In the genomic region with DNA sequence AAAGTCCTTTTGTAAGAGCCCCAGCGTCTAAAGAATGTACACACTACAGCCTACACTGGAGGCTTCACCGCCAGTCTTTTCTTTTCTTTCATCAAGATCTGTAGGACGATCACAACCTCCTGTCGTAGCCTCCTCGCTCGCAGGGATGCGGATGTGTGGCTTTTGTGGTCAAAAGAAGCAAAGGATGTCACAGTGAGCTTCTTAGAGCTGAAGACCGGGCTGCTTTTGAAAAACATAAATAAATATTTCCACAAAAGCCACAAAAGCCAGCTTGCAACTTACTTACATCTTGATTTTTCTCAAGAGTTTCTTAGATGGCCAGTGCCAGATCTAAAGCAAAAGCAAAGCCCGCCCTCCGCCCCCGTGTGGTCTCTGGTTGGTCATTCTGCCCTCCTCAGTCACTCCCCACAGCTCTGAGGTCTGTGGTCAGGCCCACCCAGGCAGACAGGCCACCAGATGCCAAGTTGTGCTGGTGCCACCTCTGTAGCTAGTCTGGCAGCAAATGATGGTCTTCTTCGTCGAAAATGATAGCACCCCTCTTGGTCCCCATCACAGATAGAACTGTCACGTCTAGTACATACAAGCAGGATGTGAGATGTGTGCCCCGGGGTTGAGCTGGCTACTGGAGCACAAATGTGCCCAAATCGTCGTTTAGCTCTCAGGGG, we compare ENCODE assay signal across 19 mouse cellular contexts. TPM values are rescaled to one million over a fixed set of nuclear protein-coding genes. Genes with fewer than 3 reads are reported as not detected.
A peak's percentile ranks its signal among the peaks of the same experiment; 100 is the strongest.
DNase-seq lines count a peak whose midpoint lies in the region; ATAC-seq lines count a peak whose summit lies in the region.
"Had no signal": no experiment of that assay in that cellular context is flagged by ENCODE, and none has a peak within 500 bp of the region (broad histone marks: within the 10 kb centered on the region; RNA-seq: fewer than 3 reads in every experiment).

No protein-coding gene starts in this region.

- no peak overlapping the region for H3K4me3 ChIP-seq in embryonic facial prominence, embryonic 14.5 days (ENCODE audit: low read depth, low read length)
- no peak overlapping the region for H3K4me3 ChIP-seq in embryonic facial prominence, embryonic 10.5 days
- no peak overlapping the region for H3K4me3 ChIP-seq in embryonic facial prominence, embryonic 15.5 days (replicated peaks)
- H3K4me3 ChIP-seq: intestine, embryonic 15.5 days; limb, embryonic 15.5 days; neural tube, embryonic 12.5 days had no signal

- no peak overlapping the region for H3K27ac ChIP-seq in embryonic facial prominence, embryonic 14.5 days (replicated peaks; ENCODE audit: low read depth, low read length)
- no peak overlapping the region for H3K27ac ChIP-seq in embryonic facial prominence, embryonic 10.5 days (replicated peaks)
- no peak overlapping the region for H3K27ac ChIP-seq in embryonic facial prominence, embryonic 15.5 days (replicated peaks)
- H3K27ac ChIP-seq: intestine, embryonic 15.5 days; limb, embryonic 15.5 days; neural tube, embryonic 12.5 days had no signal

- no peaks in the 10 kb centered on the region for H3K36me3 ChIP-seq in embryonic facial prominence, embryonic 14.5 days (ENCODE audit: control insufficient read depth, insufficient read depth, low read length)
- no peaks in the 10 kb centered on the region for H3K36me3 ChIP-seq in embryonic facial prominence, embryonic 10.5 days (replicated peaks)
- H3K36me3 ChIP-seq in embryonic facial prominence, embryonic 15.5 days: no peaks in the 10 kb centered on the region
- H3K36me3 ChIP-seq: intestine, embryonic 15.5 days; limb, embryonic 15.5 days; neural tube, embryonic 12.5 days had no signal

- no peak for ATAC-seq in embryonic facial prominence, embryonic 14.5 days (ENCODE audit: low read depth)
- peak; percentile 54; the same call in 1 of the 2 replicates for ATAC-seq in embryonic facial prominence, embryonic 15.5 days (ENCODE audit: insufficient number of reproducible peaks, low FRiP score, low TSS enrichment, low read depth)
- no peak for ATAC-seq in erythroid progenitor cell, adult 5-6 weeks (replicated peaks; ENCODE audit: low FRiP score, poor library complexity, severe bottlenecking)
- ATAC-seq: intestine, embryonic 15.5 days; liver, postnatal 0 days had no signal

- WGBS in embryonic facial prominence, embryonic 14.5 days: 77% methylated on average over 17 of the region's 17 CpGs
- WGBS in embryonic facial prominence, embryonic 10.5 days: 87% methylated on average over 17 of the region's 17 CpGs
- WGBS in embryonic facial prominence, embryonic 15.5 days: 71% methylated on average over 17 of the region's 17 CpGs

- H3K9me3 ChIP-seq in embryonic facial prominence, embryonic 14.5 days (ENCODE audit: control insufficient read depth, low read length): no peaks in the 10 kb centered on the region
- no peaks in the 10 kb centered on the region for H3K9me3 ChIP-seq in embryonic facial prominence, embryonic 10.5 days
- H3K9me3 ChIP-seq in embryonic facial prominence, embryonic 15.5 days (replicated peaks): no peaks in the 10 kb centered on the region
- H3K9me3 ChIP-seq: intestine, embryonic 15.5 days; limb, embryonic 15.5 days; neural tube, embryonic 12.5 days had no signal

- no peaks in the 10 kb centered on the region for H3K4me1 ChIP-seq in embryonic facial prominence, embryonic 14.5 days (ENCODE audit: control insufficient read depth, insufficient read depth, low read length)
- H3K4me1 ChIP-seq in embryonic facial prominence, embryonic 10.5 days: no peaks in the 10 kb centered on the region
- H3K4me1 ChIP-seq in embryonic facial prominence, embryonic 15.5 days: no peaks in the 10 kb centered on the region
- H3K4me1 ChIP-seq: intestine, embryonic 15.5 days; limb, embryonic 15.5 days; neural tube, embryonic 12.5 days had no signal

- no peaks in the 10 kb centered on the region for H3K27me3 ChIP-seq in embryonic facial prominence, embryonic 14.5 days (replicated peaks; ENCODE audit: control insufficient read depth, insufficient read depth, low read length)
- no peaks in the 10 kb centered on the region for H3K27me3 ChIP-seq in embryonic facial prominence, embryonic 10.5 days (replicated peaks; ENCODE audit: low read depth, poor library complexity, severe bottlenecking)
- H3K27me3 ChIP-seq in embryonic facial prominence, embryonic 15.5 days: no peaks in the 10 kb centered on the region
- H3K27me3 ChIP-seq: intestine, embryonic 15.5 days; limb, embryonic 15.5 days; neural tube, embryonic 12.5 days had no signal

- no peak overlapping the region for H3K9ac ChIP-seq in embryonic facial prominence, embryonic 14.5 days (ENCODE audit: low read depth, low read length)
- H3K9ac ChIP-seq in embryonic facial prominence, embryonic 15.5 days: no peak overlapping the region
- H3K9ac ChIP-seq: intestine, embryonic 15.5 days; limb, embryonic 15.5 days; liver, postnatal 0 days; neural tube, embryonic 12.5 days had no signal

- DNase-seq in embryonic facial prominence, embryonic 14.5 days (ENCODE audit: low spot score): peak; percentile 34
- DNase-seq in embryonic facial prominence, embryonic 10.5 days (ENCODE audit: low spot score): no peak
- DNase-seq in naive thymus-derived CD4-positive, alpha-beta T cell, adult 2 months (ENCODE audit: low read depth): peak; percentile 87
- DNase-seq in thymus, postnatal 25 days: peak; percentile 74
- DNase-seq in cerebellum, postnatal 4 days (ENCODE audit: low spot score in 2 of 2): no peak
- no peak for DNase-seq in ovary, postnatal 14 days (ENCODE audit: low spot score)
- DNase-seq: adrenal gland, adult 8-10 months; cerebellum, adult 9-11 months; gastrocnemius, postnatal 36 days; kidney, postnatal 10 days; liver, postnatal 0 days; lung, postnatal 36 days; midbrain, embryonic 14.5 days; spleen, adult 18-20 months had no signal

- no peak overlapping the region for H3K4me2 ChIP-seq in embryonic facial prominence, embryonic 14.5 days (ENCODE audit: low read depth, low read length)
- H3K4me2 ChIP-seq in embryonic facial prominence, embryonic 15.5 days (replicated peaks): no peak overlapping the region
- H3K4me2 ChIP-seq: intestine, embryonic 15.5 days; limb, embryonic 15.5 days; neural tube, embryonic 12.5 days had no signal

RNA-seq across cellular contexts. Expression of gene Pik3ap1, which starts 30.5 kb away (rescaled TPM):
- polyA plus RNA-seq in embryonic facial prominence, embryonic 14.5 days (2014; fragmentation: Nextera tagmentation; extraction: Ambion mirVana): 2.7 and 4.2 TPM in 2 replicates
- polyA plus RNA-seq in embryonic facial prominence, embryonic 10.5 days (2016; fragmentation: Nextera tagmentation; extraction: Ambion mirVana): 2.5 and 3.0 TPM in 2 replicates
- 3.4 and 3.5 TPM in 2 replicates for polyA plus RNA-seq in embryonic facial prominence, embryonic 15.5 days (2015; fragmentation: Nextera tagmentation; extraction: Ambion mirVana)
- 13.8 and 15.9 TPM in 2 replicates for total RNA-seq in erythroid progenitor cell, adult 5-6 weeks (2015; ENCODE audit: low replicate concordance)
- 9.6 and 11.8 TPM in 2 replicates for total RNA-seq in erythroid progenitor cell, adult 5-6 weeks (2017; ENCODE audit: low replicate concordance)

Comparison
In these comparisons a context has a peak if more than half of its experiments do, and no peak if none do; other contexts are left out.
1. DNase-seq: peak in embryonic facial prominence, embryonic 14.5 days (single experiment), naive thymus-derived CD4-positive, alpha-beta T cell, adult 2 months (single experiment) and thymus, postnatal 25 days (single experiment); none in embryonic facial prominence, embryonic 10.5 days (single experiment), cerebellum, postnatal 4 days (0 of 2) and ovary, postnatal 14 days (single experiment).